Mouse (Mus musculus) myocyte (in vitro differentiated cells): ENCODE results near the gene Ptpn7. TPM values are rescaled to one million over a fixed set of nuclear protein-coding genes. Genes with fewer than 3 reads are reported as not detected.

Experiments used
- H3K27me3 ChIP-seq: one replicate; pipeline ENCODE4 v1.6.1; 2011; ENCODE audit not compliant: control insufficient read depth, insufficient read depth, insufficient read length
- H3K36me3 ChIP-seq: one replicate; pipeline ENCODE4 v1.6.1; 2011; ENCODE audit not compliant: control insufficient read depth, insufficient read depth
- H3K4me2 ChIP-seq: one replicate; pipeline ENCODE4 v1.6.1; 2011; ENCODE audit warnings: low read depth, control low read depth
- H3K4me3 ChIP-seq: one replicate; pipeline ENCODE4 v1.5.1; 2011; ENCODE audit warnings: mild to moderate bottlenecking, control low read depth, moderate library complexity
- H3K79me2 ChIP-seq: one replicate; pipeline ENCODE4 v1.6.1; 2011; ENCODE audit not compliant: control insufficient read depth, insufficient read depth
- H3ac ChIP-seq: one replicate; pipeline ENCODE4 v1.6.1; 2011; ENCODE audit not compliant: control insufficient read depth, insufficient read length
- CEBPB ChIP-seq: IDR thresholded peaks from 2 replicates; pipeline ENCODE4 v1.6.1; 2011; ENCODE audit warnings: mild to moderate bottlenecking, moderate library complexity; ENCODE audit not compliant: poor library complexity, insufficient read depth, severe bottlenecking
- E2F4 ChIP-seq: IDR thresholded peaks from one replicate; pipeline ENCODE4 v1.6.1; 2011; ENCODE audit warnings: mild to moderate bottlenecking, control low read depth, moderate library complexity; ENCODE audit not compliant: insufficient read depth
- MAX ChIP-seq: IDR thresholded peaks from one replicate; pipeline ENCODE4 v1.6.1; 2011; ENCODE audit warnings: low read depth, mild to moderate bottlenecking, control low read depth
- MYOD1 ChIP-seq, 3 experiments: IDR thresholded peaks; one replicate each; pipeline ENCODE4 v1.6.1; 2011; ENCODE audit warnings: control low read depth in 2 of 3, low read depth in 2 of 3, mild to moderate bottlenecking in 2 of 3, moderate library complexity in 1 of 3; ENCODE audit not compliant: insufficient read length in 2 of 3, control insufficient read depth in 1 of 3
- MYOG ChIP-seq, 3 experiments: IDR thresholded peaks; one replicate each; pipeline ENCODE4 v1.6.1; 2011; ENCODE audit warnings: control low read depth in 2 of 3, low read depth in 2 of 3, mild to moderate bottlenecking in 2 of 3; ENCODE audit not compliant: insufficient read length in 2 of 3, control insufficient read depth in 1 of 3, insufficient read depth in 1 of 3
- POLR2A ChIP-seq: IDR thresholded peaks from one replicate; pipeline ENCODE4 v1.6.1; 2011; ENCODE audit warnings: low read depth, mild to moderate bottlenecking, control low read depth, moderate library complexity; ENCODE audit not compliant: insufficient read length
- POLR2AphosphoS2 ChIP-seq: IDR thresholded peaks from one replicate; pipeline ENCODE4 v1.6.1; 2011; ENCODE audit warnings: low read depth, control low read depth; ENCODE audit not compliant: insufficient read length
- REST ChIP-seq: IDR thresholded peaks from one replicate; pipeline ENCODE4 v1.6.1; 2011; ENCODE audit warnings: mild to moderate bottlenecking, control low read depth, moderate library complexity; ENCODE audit not compliant: insufficient read depth, insufficient read length
- SRF ChIP-seq: IDR thresholded peaks from one replicate; pipeline ENCODE4 v1.6.1; 2011; ENCODE audit warnings: low read depth; ENCODE audit not compliant: control insufficient read depth, insufficient read length
- TCF12 ChIP-seq: IDR thresholded peaks from one replicate; pipeline ENCODE4 v1.6.1; 2011; ENCODE audit warnings: mild to moderate bottlenecking, control low read depth; ENCODE audit not compliant: poor library complexity, insufficient read depth, severe bottlenecking
- TCF3 ChIP-seq: IDR thresholded peaks from one replicate; pipeline ENCODE4 v1.6.1; 2011; ENCODE audit warnings: low read depth, control low read depth; ENCODE audit not compliant: insufficient read length
- USF1 ChIP-seq: IDR thresholded peaks from one replicate; pipeline ENCODE4 v1.6.1; 2011; ENCODE audit warnings: low read depth, mild to moderate bottlenecking, control low read depth, moderate library complexity
- polyA plus RNA-seq: library from polyadenylated mRNA; unstranded; fragments of >200 nt; fragmentation: generic; extraction: Trizol; gene quantifications from one replicate; pipeline ENCODE4 v1.2.1, GENCODE M21; 2012; ENCODE audit warnings: missing spikeins

The Ptpn7 gene
- polyA plus RNA-seq, 1 experiment, result 0.26 TPM

DNA sequence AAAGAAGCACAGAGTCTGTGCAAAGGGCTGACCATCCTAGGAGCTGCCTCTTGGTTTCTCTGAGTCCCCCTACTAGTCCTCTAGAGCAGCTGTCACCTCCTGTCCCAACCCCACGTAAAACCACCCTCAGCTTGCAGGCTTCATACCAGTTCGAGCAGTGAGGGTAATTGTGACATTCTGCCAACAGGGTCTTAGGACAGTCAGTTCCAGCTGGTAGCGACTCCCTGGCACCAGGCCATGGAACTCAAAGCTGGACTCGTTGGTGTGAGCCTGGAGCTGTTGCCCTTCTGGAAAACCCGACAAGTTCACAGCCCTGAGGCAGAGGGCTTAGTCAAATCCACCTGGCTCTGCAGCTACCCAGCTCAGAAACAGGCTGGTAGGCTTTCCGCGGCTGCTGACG, 6.5 kb upstream of the Ptpn7 start:
- no peak overlapping the region for H3K4me3 ChIP-seq
- TF ChIP-seq CEBPB (no peak), TCF12 (no peak), SRF (no peak)
- H3K79me2 ChIP-seq, result no peaks in the 10 kb centered on the region
- H3ac ChIP-seq, result no peak overlapping the region
- H3K36me3 ChIP-seq, result no peaks in the 10 kb centered on the region
- H3K27me3 ChIP-seq, result no peaks in the 10 kb centered on the region
- H3K4me2 ChIP-seq, result no peak overlapping the region

DNA sequence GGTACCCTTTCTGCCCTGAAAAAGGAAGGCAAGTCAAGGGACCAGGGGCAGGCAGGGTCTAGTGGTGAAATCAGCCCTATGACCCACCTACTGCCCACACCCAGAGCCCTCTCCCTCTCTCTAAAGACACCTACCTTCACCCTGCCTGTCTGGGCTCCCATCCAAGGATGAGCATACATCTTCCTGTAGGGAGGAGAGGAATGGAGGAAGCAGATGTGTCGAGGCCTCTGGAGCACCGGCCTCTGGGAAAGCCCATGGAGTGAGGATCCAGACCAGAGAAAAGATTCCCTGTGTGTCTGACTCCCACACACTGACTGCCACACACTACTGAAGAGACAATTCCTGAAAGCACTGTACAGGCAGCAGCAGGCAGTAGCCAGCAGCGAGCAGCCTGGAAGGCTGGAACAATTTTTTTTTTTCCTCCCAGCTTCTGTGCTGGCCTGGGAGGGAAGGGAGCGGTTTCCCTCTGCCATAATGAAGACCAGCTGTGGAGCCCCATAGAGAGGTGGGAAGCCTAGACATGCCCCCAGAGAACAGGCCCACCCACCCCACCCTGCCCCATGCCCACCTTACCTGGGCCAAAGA, 6.0 kb upstream of the Ptpn7 start:
- no peak overlapping the region for H3K4me3 ChIP-seq
- no peak for TF ChIP-seq MYOG (IDR thresholded peaks at IDR 0.05; ENCODE audit: control insufficient read depth in 1 of 3, insufficient read depth in 1 of 3, insufficient read length in 2 of 3, low read depth in 2 of 3)
- no peak for TF ChIP-seq REST
- no peak for TF ChIP-seq POLR2A
- no peak for TF ChIP-seq TCF3
- no peak for TF ChIP-seq TCF12
- no peak for TF ChIP-seq POLR2AphosphoS2
- no peak for TF ChIP-seq CEBPB
- no peak for TF ChIP-seq USF1
- TF ChIP-seq SRF, result no peak
- TF ChIP-seq E2F4, result no peak
- TF ChIP-seq MYOD1 (IDR thresholded peaks at IDR 0.05; ENCODE audit: control insufficient read depth in 1 of 3, insufficient read length in 2 of 3, low read depth in 2 of 3), result no peak
- no peak for TF ChIP-seq MAX
- H3K79me2 ChIP-seq, result no peaks in the 10 kb centered on the region
- H3K27me3 ChIP-seq, result no peaks in the 10 kb centered on the region
- H3K36me3 ChIP-seq, result no peaks in the 10 kb centered on the region
- no peak overlapping the region for H3ac ChIP-seq
- H3K4me2 ChIP-seq, result peak overlapping the region; percentile 24

DNA sequence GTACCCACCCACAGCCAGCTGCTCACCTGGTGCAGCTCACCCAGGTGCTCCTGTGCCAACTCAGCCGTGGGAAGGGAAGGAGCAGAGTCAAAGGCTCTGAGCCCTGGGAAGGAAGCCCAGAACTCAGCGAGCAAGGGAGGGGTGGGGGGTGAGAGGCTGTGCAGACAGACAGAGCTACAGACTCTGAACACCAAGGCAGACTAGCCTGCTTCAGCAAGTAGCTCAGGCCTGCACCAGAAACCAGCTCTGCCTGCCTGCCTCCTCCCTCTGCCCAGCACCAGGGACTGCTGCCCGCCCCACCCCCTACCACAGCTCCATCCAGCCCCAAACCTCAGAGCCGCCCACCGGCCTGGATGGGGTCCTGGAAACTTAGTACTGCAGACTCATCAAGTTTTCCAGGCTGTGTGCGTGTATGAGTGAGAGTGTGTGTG, 4.5 kb upstream of the Ptpn7 start:
- H3ac ChIP-seq, result no peak overlapping the region
- H3K36me3 ChIP-seq, result no peaks in the 10 kb centered on the region
- peak overlapping the region; percentile 2 for H3K4me2 ChIP-seq
- H3K27me3 ChIP-seq, result no peaks in the 10 kb centered on the region
- TF ChIP-seq TCF12 (no peak), USF1 (no peak), POLR2AphosphoS2 (no peak), MYOD1 (IDR thresholded peaks at IDR 0.05; ENCODE audit: control insufficient read depth in 1 of 3, insufficient read length in 2 of 3, low read depth in 2 of 3) (no peak), TCF3 (no peak), CEBPB (no peak), MYOG (IDR thresholded peaks at IDR 0.05; ENCODE audit: control insufficient read depth in 1 of 3, insufficient read depth in 1 of 3, insufficient read length in 2 of 3, low read depth in 2 of 3) (no peak), POLR2A (no peak), REST (no peak), SRF (no peak), MAX (no peak), E2F4 (no peak)
- H3K79me2 ChIP-seq, result no peaks in the 10 kb centered on the region
- no peak overlapping the region for H3K4me3 ChIP-seq

DNA sequence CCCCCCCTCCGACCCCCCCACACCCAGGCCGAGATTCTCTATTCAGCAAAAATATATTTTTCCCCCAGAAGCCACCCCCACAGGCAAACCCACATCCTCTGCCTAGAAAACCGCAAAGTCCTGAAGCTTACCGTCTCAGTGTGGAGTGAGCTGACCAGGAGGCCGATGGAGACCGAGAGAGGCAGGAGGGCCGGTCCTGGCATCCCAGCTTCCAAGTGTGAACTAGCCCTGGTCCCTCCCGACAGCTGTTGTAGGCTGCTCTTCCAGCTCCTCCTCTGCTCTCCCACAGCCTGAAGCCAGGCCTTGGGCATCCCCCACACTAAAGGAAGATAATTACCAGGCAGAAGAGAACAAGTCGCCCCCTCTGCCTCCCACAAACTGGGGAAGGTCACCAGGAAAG, 3.5 kb upstream of the Ptpn7 start:
- TF ChIP-seq MYOD1 (IDR thresholded peaks at IDR 0.05; ENCODE audit: control insufficient read depth in 1 of 3, insufficient read length in 2 of 3, low read depth in 2 of 3) (peak in 2 of 3 experiments; percentile 65 to 77), MYOG (IDR thresholded peaks at IDR 0.05; ENCODE audit: control insufficient read depth in 1 of 3, insufficient read depth in 1 of 3, insufficient read length in 2 of 3, low read depth in 2 of 3) (peak in 1 of 3 experiments; percentile 60), POLR2A (no peak)
- Histone ChIP-seq H3K27me3 (no peaks in the 10 kb centered on the region), H3K79me2 (no peaks in the 10 kb centered on the region)

DNA sequence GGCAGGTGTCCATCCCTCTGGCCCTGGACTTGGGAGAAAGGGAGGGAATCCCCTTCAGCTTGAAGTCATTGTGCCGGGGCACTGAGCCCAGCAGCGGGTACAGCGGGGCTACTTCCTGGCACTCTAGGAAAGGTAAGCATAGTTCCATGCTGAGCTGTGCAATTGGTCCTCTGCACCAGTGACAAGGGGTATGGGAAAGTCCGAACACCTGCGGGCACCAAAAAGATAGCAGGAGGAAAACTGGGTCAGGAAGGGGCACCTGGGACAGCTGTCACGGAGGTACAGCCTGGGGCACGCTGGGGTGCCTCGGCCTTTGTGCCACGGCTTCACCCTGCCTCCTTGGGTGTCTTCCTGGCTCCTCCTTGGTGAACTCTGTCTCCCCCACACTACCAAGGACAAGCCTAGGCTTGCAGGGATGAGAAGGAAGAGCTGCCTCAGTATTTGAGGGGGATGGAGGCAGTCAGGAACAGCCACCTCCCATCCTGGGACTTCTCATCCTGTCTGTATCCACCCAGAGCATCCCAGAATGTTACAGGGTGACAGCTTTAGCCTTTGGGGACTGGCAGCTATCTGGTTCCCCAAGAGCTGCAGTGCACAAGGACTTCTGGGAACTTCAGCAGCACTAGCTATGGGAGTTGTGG, 2.8 kb upstream of the Ptpn7 start:
- H3K4me2 ChIP-seq, result peak overlapping the region; percentile 52
- TF ChIP-seq MYOG (IDR thresholded peaks at IDR 0.05; ENCODE audit: control insufficient read depth in 1 of 3, insufficient read depth in 1 of 3, insufficient read length in 2 of 3, low read depth in 2 of 3) (no peak), E2F4 (no peak), TCF3 (no peak), CEBPB (no peak), POLR2A (no peak), MYOD1 (IDR thresholded peaks at IDR 0.05; ENCODE audit: control insufficient read depth in 1 of 3, insufficient read length in 2 of 3, low read depth in 2 of 3) (no peak), MAX (no peak), SRF (no peak), POLR2AphosphoS2 (no peak), REST (no peak), TCF12 (no peak), USF1 (no peak)
- no peaks in the 10 kb centered on the region for H3K36me3 ChIP-seq
- H3K27me3 ChIP-seq, result no peaks in the 10 kb centered on the region
- no peak overlapping the region for H3K4me3 ChIP-seq
- no peaks in the 10 kb centered on the region for H3K79me2 ChIP-seq
- H3ac ChIP-seq, result no peak overlapping the region

More for the DNA sequence above, 3.5 kb upstream of the Ptpn7 start:
- H3K4me3 ChIP-seq, result no peak overlapping the region
- peak overlapping the region; percentile 52 for H3K4me2 ChIP-seq
- no peaks in the 10 kb centered on the region for H3K36me3 ChIP-seq
- no peak overlapping the region for H3ac ChIP-seq
